Mouse (Mus musculus): ENCODE measurements around the gene Gm11627. TPM values are rescaled to one million over a fixed set of nuclear protein-coding genes. Genes with fewer than 3 reads are reported as not detected.
"Not testable (repeated sequence)": the region's sequence is repeated elsewhere in the genome, so short reads cannot be mapped to it uniquely, and the experiment has no call there.

The Gm11627 gene
- total RNA-seq, 2 experiments from 2014 or later, result 0.69 TPM; not detected in 1

DNA sequence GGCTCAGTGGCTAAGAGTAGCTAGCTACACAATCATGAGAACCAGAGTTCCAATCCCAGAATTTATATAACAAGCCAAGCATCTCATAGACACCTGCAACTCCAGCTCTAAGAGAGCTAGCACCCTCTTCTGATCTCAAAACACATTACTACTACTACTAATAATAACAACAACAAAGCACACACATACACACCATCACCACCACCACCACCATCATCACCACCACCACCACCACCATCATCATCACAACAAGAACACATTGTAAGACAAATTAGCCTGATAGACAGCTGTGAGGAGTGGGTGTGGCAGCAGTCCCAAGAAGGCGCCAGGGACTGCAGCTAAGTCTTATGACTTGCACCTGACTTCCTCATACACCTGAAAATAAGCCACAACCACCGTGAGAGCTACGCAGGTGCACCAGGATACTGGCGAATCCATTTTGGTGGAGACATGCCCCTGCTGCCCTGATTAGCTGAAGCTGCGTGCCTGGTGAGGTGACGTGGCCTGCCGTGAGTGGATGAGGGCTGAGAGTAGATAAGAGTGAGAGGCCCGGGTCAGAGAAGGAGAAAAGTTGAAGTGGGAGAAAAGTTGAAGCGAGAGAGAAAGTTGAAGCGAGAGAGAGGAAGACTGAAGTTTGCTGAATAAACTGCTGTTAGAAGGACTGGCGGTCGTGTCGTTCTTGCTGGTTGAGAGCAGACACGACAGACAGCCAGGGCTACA, 14.1 kb downstream of the Gm11627 start:
- DNase-seq, result not testable (repeated sequence)

DNA sequence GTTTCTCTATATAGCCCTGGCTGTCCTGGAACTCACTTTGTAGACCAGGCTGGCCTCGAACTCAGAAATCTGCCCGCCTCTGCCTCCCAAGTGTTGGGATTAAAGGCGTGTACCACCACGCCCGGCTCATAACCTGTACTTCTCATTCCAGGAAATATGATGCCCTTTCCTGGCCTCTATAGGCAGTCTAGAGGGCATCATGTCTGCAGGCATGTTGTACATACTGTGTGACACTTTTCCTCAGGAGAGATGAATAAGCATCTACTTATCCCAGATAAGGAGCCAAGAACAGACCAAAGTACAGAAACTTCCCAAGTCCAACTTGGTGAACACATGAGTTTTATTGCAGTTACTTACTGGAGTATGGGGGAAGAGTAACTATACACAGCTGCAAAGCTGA, 20.6 kb downstream of the Gm11627 start:
- no peak for DNase-seq

DNA sequence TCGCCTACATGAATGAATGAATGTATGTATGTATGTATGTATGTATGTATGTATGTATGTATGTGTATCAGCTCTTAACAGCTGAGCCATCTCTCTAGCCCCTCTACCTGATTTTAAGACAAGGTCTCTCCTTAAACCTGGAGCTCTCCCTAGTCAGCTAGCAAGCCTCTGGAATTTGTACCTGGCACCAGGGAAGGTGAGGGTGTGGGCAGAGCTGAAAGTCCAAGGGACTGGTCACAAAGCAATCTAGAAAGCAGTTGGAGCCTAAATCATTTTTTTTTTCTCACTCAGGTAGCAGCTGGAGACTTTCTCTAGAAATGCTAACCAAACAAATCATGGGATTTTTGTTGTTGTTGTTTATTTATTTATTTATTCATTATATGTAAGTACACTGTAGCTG, 21.9 kb downstream of the Gm11627 start:
- no peak for DNase-seq

DNA sequence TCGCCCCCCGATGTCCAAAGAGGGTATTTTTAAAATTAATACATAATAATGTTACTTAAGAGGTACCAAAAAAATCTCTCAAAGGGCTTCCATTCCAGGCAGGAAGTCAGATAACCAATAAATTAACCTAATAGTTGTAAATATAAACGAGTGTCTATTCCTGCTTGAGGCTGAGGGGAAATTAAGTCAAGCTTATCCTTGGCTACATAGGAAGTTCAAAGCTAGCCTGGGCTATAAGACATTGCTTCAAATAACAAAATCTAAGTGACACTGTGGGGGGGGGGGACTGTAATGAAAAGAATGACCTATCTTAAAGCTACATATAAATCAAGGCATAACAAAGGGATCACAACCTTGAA, 22.6 kb downstream of the Gm11627 start:
- DNase-seq, result no peak

DNA sequence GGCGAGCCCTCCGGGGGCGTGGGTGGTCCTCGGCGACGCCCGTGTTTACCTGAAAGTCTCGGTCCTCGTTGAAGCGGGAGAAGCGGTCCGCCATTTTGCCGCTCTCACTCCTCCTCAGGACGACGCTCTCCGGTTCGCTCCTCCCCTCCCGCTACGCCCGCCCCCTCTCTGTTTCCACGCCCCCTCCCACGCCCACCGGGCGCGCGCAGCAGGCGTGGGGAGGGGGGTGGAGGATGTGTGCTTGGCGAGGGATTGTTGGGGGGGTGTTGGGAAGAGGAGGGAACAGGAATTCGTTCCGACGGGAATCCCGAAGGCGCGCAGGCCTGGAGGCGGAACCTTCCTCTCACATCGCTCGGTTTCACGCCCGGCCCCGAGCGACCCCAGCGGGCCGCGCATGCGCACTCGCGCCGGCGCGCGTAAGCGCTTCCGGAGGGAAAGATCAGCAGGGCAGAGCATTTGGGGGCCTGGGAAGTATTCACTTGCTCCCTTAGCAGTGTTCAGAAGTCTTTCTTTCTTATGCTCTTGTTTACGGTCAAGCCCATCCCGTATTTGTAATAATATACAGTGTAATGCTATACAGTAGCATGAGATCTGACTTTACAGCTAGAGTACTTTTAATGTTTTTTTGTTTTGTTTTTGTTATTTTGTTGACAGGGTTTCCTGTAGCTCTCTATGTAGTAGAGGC, 23.1 kb downstream of the Gm11627 start, which contains the start of gene Gpatch8:
Gene Gpatch8, minus strand, starts transcription at position 362 of the 685 bp plus-strand sequence.
- DNase-seq, result peak; percentile 94 to 95

DNA sequence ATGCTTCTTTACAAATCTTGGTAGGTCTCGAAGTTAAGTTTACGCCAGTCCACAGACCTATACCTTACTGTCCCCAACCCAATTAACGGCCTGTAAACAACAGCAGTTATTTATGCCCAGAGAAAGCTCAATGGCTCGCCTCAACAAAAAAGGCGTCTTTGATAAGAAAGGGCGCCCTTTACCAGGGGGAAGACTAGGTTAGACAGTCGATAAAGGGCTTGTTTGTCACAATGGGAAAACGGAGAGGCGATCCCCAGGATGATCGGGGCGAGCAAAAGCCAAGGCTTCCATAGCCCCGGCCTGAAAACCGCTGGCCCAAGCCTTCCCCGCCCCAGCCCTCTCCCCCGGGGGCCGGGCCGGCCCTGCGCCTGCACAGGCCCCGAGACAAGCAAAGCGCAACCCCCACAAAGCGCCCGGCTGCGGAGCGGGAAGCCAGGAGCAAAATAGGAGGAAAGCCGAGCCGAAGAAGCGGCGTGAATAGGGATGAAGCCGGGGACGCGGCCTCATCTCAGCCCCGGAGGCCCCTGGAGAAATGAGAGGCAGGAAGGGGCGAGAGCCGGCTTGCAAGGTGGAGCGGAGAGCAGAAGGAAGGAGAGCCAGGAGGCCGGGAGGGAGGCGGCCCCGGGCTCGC, 23.7 kb downstream of the Gm11627 start:
- peak; percentile 38 to 66 for DNase-seq

DNA sequence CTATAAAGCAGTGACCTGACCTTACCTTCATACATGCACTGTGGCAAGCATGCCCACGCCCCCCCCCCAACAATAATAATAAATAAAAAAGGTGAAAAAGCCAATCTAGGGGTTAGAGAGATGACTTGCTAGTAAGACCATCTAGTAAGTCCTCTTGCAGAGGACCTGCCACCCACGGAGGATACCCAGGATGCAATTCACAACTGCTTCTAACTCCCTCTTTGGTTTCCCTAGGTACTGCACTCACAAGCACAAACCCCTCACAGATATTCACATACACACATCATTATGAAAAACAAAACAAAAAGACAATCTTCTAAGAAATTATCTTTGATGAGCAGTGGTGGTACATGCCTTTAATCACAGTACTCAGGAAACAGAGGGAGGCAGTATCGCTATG, 27.2 kb downstream of the Gm11627 start:
- DNase-seq, result no peak

DNA sequence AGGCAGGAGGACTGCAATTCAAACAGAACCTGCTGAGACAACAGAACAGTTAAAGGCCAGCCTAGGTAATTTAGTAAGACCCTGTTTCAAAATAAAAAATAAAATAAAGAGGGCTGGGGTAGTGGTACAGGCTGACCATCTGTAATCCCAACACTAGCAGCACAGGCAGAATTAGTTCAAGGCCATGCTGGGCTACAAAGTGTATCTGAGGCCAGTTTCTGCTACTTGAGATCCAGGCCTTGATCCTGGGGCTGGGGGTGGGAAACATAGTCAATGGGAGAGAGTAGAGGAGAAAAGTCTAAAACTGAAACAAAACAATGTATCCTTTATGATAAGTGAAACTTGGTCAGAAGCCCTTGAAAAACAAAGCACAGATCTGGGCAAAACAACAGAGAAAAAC, 28.1 kb downstream of the Gm11627 start:
- DNase-seq, result peak in 1 of 2 experiments; percentile 33

DNA sequence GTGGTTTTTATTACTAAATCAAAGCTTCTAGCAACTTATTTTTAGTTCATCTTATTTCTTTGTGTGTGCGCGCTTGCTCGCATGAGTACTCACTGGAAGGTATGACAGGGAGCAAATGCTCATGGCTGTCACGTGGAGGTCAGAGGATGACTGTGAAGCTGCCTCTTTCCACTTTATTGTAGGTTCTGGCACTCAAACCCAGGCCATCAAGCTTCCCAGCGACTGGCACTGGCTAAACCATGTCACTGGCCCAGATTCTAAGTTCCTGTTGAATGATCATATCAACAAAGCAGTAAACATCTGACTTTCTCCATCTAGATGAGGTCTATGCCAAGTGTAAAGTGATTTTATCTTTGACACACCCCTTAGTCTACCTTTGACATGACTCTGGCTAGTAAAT, 37.8 kb downstream of the Gm11627 start:
- peak; percentile 60 to 68 for DNase-seq

DNA sequence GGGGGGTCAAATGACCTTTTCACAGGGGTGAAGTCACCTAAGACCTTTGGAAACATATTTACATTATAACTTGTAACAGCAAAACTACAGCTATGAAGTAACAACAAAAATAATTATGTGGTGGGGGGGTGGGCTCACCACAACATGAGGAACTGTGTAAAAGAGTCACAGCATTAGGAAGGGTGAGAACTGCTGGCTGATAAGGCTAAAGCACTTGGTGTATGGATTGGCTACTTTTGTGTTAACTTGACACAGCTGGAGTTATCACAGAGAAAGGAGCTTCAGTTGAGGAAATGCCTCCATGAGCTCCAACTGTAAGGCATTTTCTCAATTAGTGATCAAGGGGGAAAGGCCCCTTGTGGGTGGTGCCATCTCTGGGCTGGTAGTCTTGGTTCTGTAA, 39.0 kb downstream of the Gm11627 start:
- DNase-seq, result not testable (repeated sequence)

DNA sequence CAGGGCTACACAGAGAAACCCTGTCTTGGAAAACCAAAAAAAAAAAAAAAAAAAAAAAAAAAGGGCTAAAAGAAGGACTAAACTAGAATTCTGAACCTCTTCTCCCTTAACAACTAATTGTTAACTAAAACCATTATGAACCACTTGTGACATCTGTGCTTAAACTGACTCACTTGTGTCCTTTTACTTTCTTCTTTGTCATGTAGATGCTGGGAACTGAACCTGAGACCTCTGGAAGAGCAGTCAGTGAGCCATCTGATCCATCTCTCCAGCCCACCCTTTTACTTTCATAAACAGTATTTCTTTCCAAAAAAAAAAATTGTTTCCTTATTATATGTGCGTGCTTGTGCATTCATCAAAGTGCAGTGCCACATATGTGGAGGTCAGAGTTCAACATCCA, 39.6 kb downstream of the Gm11627 start:
- DNase-seq, result no peak

DNA sequence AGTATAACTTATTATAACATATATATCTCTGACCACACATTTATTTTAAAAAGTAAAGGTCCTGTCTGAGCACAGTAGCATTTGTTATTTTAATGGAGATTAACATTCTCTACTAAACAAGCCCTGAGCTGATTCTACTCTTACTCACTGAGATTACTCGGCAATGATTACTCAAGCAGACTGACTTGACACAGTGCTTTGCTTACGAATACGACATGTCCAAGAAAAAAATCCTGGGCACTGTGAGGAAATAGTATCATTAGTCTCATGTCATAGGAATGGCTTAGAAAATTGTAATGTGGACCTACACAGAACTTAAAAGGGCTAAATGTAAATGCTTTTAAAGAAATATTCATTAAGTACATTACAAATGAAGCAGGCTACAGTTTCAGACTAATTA, 43.1 kb downstream of the Gm11627 start:
- DNase-seq, result no peak

DNA sequence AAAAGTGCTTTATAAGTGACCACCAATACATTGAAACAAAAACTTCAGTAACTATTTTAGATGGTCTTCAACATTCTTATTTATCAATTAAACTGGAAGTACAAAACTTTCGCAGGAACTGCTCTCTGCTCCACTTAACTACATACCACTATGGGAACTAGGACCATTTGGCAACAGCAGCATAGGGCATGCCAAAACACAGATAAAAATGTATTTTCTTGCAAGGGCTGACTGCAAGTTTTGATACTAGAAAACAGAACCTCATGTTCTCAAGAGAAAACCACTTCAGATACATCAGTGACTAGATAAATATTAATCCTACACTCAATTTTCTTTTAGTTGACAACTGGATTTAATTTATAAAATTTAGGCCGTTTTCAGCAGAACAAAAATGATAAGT, 45.2 kb downstream of the Gm11627 start:
- no peak for DNase-seq

DNA sequence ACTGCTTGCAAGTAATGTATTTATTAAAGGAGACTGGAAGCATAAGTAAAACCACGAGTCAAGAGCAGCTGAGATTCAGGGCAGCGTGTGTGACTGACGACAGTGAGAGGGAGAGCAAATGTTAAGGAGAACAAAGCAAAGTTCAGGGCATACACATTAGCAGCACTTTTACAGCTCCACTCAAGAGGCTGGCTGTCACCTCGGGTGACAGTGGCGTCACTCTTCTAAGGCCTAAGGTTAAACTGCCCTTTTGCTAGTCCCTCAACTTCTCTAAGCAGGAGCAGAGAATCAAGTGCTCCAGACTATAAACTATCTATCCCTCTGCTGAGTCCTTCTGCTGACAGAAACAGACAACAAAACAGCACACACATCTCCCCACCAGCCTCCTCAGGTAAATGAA, 47.8 kb downstream of the Gm11627 start:
- DNase-seq, result no peak

Other genes with a start within 250 kb of the Gm11627 start
- 1 to 10 TPM in 1 of 2 experiments, under 1 TPM in 1; 0.56 to 1.8 TPM for gene Slc4a1, start 213.3 kb downstream of the Gm11627 start, total RNA-seq (2021)
- 10 to 100 TPM; 29.1 to 29.6 TPM for gene Rundc3a, start 186.1 kb downstream of the Gm11627 start, total RNA-seq (2021)
- 100 to 1,000 TPM; 453 to 470 TPM for gene Slc25a39, start 171.5 kb downstream of the Gm11627 start, total RNA-seq (2021)
- 100 to 1,000 TPM; 181 to 214 TPM for gene Grn, start 149.1 kb downstream of the Gm11627 start, total RNA-seq (2021)
- 1 to 10 TPM; 5.8 to 6.1 TPM for gene Fam171a2, start 131.8 kb downstream of the Gm11627 start, total RNA-seq (2021)
- 1 to 10 TPM; 3.0 to 4.6 TPM for gene Itga2b, start 109.3 kb downstream of the Gm11627 start, total RNA-seq (2021)
- 10 to 100 TPM; 25.9 to 31.1 TPM for gene Gpatch8, start 23.1 kb downstream of the Gm11627 start, total RNA-seq (2021)
- 1 to 10 TPM; 3.1 to 4.2 TPM for gene Fzd2, start 24.9 kb upstream of the Gm11627 start, total RNA-seq (2021)
- gene Meioc, start 84.3 kb upstream of the Gm11627 start, total RNA-seq (2021), result not detected
- gene Ccdc43, start 118.3 kb upstream of the Gm11627 start, total RNA-seq (2021), result 10 to 100 TPM; 29.2 to 29.5 TPM
- 1 to 10 TPM; 2.7 to 3.4 TPM for gene Adam11, start 182.0 kb upstream of the Gm11627 start, total RNA-seq (2021)
- gene Gjc1, start 240.2 kb upstream of the Gm11627 start, total RNA-seq (2021), result 10 to 100 TPM; 13.6 to 21.6 TPM

Measured in adrenal gland, postnatal 36 days (tissue).